Mouse (Mus musculus) lung, embryonic 16.5 days (tissue): ENCODE data around the gene Top3b. TPM values are rescaled to one million over a fixed set of nuclear protein-coding genes. Genes with fewer than 3 reads are reported as not detected.

Source experiments
- ATAC-seq: fragments of 200-750 bp; cut with Nextera tagmentation; 2 replicates; pipeline ENCODE4 v1.8.0; 2017; ENCODE audit warnings: low read depth, mild to moderate bottlenecking, moderate library complexity
- H3K27ac ChIP-seq: fragments of 300-500 bp; sonication (generic); 2 replicates; pipeline ENCODE4 v1.5.1; 2014; ENCODE audit warnings: mild to moderate bottlenecking, control low read depth, low read length
- H3K27me3 ChIP-seq: fragments of 300-500 bp; sonication (generic); 2 replicates; pipeline ENCODE4 v1.6.1; 2014; ENCODE audit warnings: low read depth, low read length, mixed read lengths; ENCODE audit not compliant: control insufficient read depth, insufficient read depth
- H3K36me3 ChIP-seq: fragments of 300-500 bp; sonication (generic); 2 replicates; pipeline ENCODE4 v1.6.1; 2014; ENCODE audit warnings: low read length; ENCODE audit not compliant: control insufficient read depth, insufficient read depth
- H3K4me1 ChIP-seq: fragments of 300-500 bp; sonication (generic); replicated peaks from 2 replicates; pipeline ENCODE4 v1.6.1; 2014; ENCODE audit warnings: low read length, mixed read lengths; ENCODE audit not compliant: control insufficient read depth, insufficient read depth
- H3K4me2 ChIP-seq: fragments of 300-500 bp; sonication (generic); 2 replicates; pipeline ENCODE4 v1.6.1; 2014; ENCODE audit warnings: low read depth, low read length, control low read depth
- H3K4me3 ChIP-seq: fragments of 300-500 bp; sonication (generic); 2 replicates; pipeline ENCODE4 v1.5.1; 2014; ENCODE audit warnings: mild to moderate bottlenecking, low read length, control low read depth
- H3K9ac ChIP-seq: fragments of 300-500 bp; sonication (generic); 2 replicates; pipeline ENCODE4 v1.6.1; 2014; ENCODE audit warnings: low read length, control low read depth
- H3K9me3 ChIP-seq: fragments of 300-500 bp; sonication (generic); 2 replicates; pipeline ENCODE4 v1.6.1; 2016; ENCODE audit warnings: low read length; ENCODE audit not compliant: control insufficient read depth
- WGBS: fragments of 180-500 bp; shearing (Covaris S2); extraction: QIAGEN DNeasy Blood & Tissue Kit; methylation state at CpG from one replicate; pipeline ENCODE4 v1.1.7; 2014; 5-methylcytosine and 5-hydroxymethylcytosine counted together
- polyA plus RNA-seq: library from polyadenylated mRNA; unstranded; fragments of >200 nt; fragmentation: Nextera tagmentation; extraction: Ambion mirVana; gene quantifications from 2 replicates; pipeline ENCODE4 v1.2.1, GENCODE M21; 2015

Gene Top3b
- polyA plus RNA-seq: 64.1 and 69.5 TPM in 2 replicates

- no peaks in the 10 kb centered on the region for H3K27me3 ChIP-seq
- peak within 1 kb of the TSS; percentile 85 for H3K4me3 ChIP-seq
- peaks cover 7% of the 10 kb centered on the region for H3K4me1 ChIP-seq
- peaks cover 2% of the 10 kb centered on the region for H3K36me3 ChIP-seq
- no peaks in the 10 kb centered on the region for H3K9me3 ChIP-seq
- peak within 1 kb of the TSS; percentile 98 for H3K27ac ChIP-seq
- ATAC-seq: peak; percentile 98
- H3K4me2 ChIP-seq: peak within 1 kb of the TSS; percentile 75
- peak within 1 kb of the TSS; percentile 93 for H3K9ac ChIP-seq
- under 1% methylated on average over 45 of the region's 49 CpGs for WGBS
Observed at GRCm38 (mm10) chr16:16870617-16871331, at the start of gene Top3b, which contains the start of gene Vpreb1. Gene Top3b (plus strand): TSS chr16:16870736. Gene Vpreb1 (minus strand): TSS chr16:16870843.

- H3K4me3 ChIP-seq: no peak overlapping the region
- H3K4me2 ChIP-seq: no peak overlapping the region
- no peak overlapping the region for H3K9ac ChIP-seq
- no peak for ATAC-seq
- WGBS: 56% methylated on average over 5 of the region's 5 CpGs
- H3K9me3 ChIP-seq: no peaks in the 10 kb centered on the region
- no peak overlapping the region for H3K27ac ChIP-seq
- no peaks in the 10 kb centered on the region for H3K4me1 ChIP-seq
- no peaks in the 10 kb centered on the region for H3K27me3 ChIP-seq
- no peaks in the 10 kb centered on the region for H3K36me3 ChIP-seq
Observed at GRCm38 (mm10) chr16:16825476-16825875, 45.1 kb upstream of the Top3b start.

GRCm38 (mm10) chr16:16826223-16826622 is 44.3 kb upstream of the Top3b start:
- WGBS: 97% methylated on average over 2 of the region's 2 CpGs
- H3K4me2 ChIP-seq: no peak overlapping the region
- H3K27ac ChIP-seq: no peak overlapping the region
- H3K36me3 ChIP-seq: no peaks in the 10 kb centered on the region
- H3K9me3 ChIP-seq: no peaks in the 10 kb centered on the region
- H3K9ac ChIP-seq: no peak overlapping the region
- no peak for ATAC-seq
- no peaks in the 10 kb centered on the region for H3K4me1 ChIP-seq
- no peak overlapping the region for H3K4me3 ChIP-seq
- no peaks in the 10 kb centered on the region for H3K27me3 ChIP-seq

GRCm38 (mm10) chr16:16828757-16829615 is 41.5 kb upstream of the Top3b start, which contains the start of gene Spag6l:
Gene Spag6l (minus strand): TSS chr16:16829456.
- Histone ChIP-seq H3K9ac (peak within 1 kb of the TSS; percentile 44; the same call in 1 of the 2 replicates), H3K27me3 (no peaks in the 10 kb centered on the region), H3K27ac (no peak within 1 kb of the TSS), H3K9me3 (no peaks in the 10 kb centered on the region), H3K4me3 (peak within 1 kb of the TSS; percentile 45), H3K4me2 (peak within 1 kb of the TSS; percentile 72), H3K36me3 (no peaks in the 10 kb centered on the region), H3K4me1 (no peaks in the 10 kb centered on the region)
- 7% methylated on average over 33 of the region's 33 CpGs for WGBS
- ATAC-seq: peak; percentile 80

- ATAC-seq: no peak
- H3K4me2 ChIP-seq: no peak overlapping the region
Observed at GRCm38 (mm10) chr16:16829671-16830070, 40.9 kb upstream of the Top3b start.

GRCm38 (mm10) chr16:16849196-16849595 is 21.3 kb upstream of the Top3b start:
- no peak overlapping the region for H3K27ac ChIP-seq
- H3K9ac ChIP-seq: no peak overlapping the region
- H3K4me2 ChIP-seq: no peak overlapping the region
- no peak overlapping the region for H3K4me3 ChIP-seq
- no peaks in the 10 kb centered on the region for H3K4me1 ChIP-seq
- no peaks in the 10 kb centered on the region for H3K27me3 ChIP-seq
- ATAC-seq: no peak
- H3K36me3 ChIP-seq: no peaks in the 10 kb centered on the region
- no peaks in the 10 kb centered on the region for H3K9me3 ChIP-seq

More at GRCm38 (mm10) chr16:16829671-16830070, 40.9 kb upstream of the Top3b start:
- Histone ChIP-seq H3K4me3 (no peak overlapping the region), H3K9me3 (no peaks in the 10 kb centered on the region), H3K27me3 (no peaks in the 10 kb centered on the region), H3K36me3 (no peaks in the 10 kb centered on the region), H3K4me1 (no peaks in the 10 kb centered on the region), H3K9ac (no peak overlapping the region), H3K27ac (no peak overlapping the region)
- WGBS: 85% methylated on average over 3 of the region's 3 CpGs

GRCm38 (mm10) chr16:16852411-16852810 is 18.1 kb upstream of the Top3b start:
- no peak overlapping the region for H3K4me3 ChIP-seq
- 83% methylated on average over 3 of the region's 3 CpGs for WGBS
- no peak for ATAC-seq

GRCm38 (mm10) chr16:16854836-16855235 is 15.7 kb upstream of the Top3b start:
- no peaks in the 10 kb centered on the region for H3K27me3 ChIP-seq
- 0 out of 2 replicates have a peak, but pooled peaks have one; percentile 12 for ATAC-seq
- 23% methylated on average over 6 of the region's 6 CpGs for WGBS
- no peaks in the 10 kb centered on the region for H3K9me3 ChIP-seq
- no peaks in the 10 kb centered on the region for H3K36me3 ChIP-seq
- H3K9ac ChIP-seq: no peak overlapping the region
- H3K4me1 ChIP-seq: no peaks in the 10 kb centered on the region
- H3K27ac ChIP-seq: no peak overlapping the region
- H3K4me2 ChIP-seq: no peak overlapping the region
- H3K4me3 ChIP-seq: no peak overlapping the region

More at GRCm38 (mm10) chr16:16852411-16852810, 18.1 kb upstream of the Top3b start:
- no peak overlapping the region for H3K27ac ChIP-seq
- H3K27me3 ChIP-seq: no peaks in the 10 kb centered on the region
- H3K9ac ChIP-seq: no peak overlapping the region
- no peaks in the 10 kb centered on the region for H3K4me1 ChIP-seq
- H3K9me3 ChIP-seq: no peaks in the 10 kb centered on the region
- no peak overlapping the region for H3K4me2 ChIP-seq
- H3K36me3 ChIP-seq: no peaks in the 10 kb centered on the region

GRCm38 (mm10) chr16:16855541-16855940 is 15.0 kb upstream of the Top3b start:
- no peak overlapping the region for H3K4me3 ChIP-seq
- no peaks in the 10 kb centered on the region for H3K9me3 ChIP-seq
- H3K36me3 ChIP-seq: no peaks in the 10 kb centered on the region
- 85% methylated on average over 1 of the region's 1 CpGs for WGBS
- H3K27me3 ChIP-seq: no peaks in the 10 kb centered on the region
- no peaks in the 10 kb centered on the region for H3K4me1 ChIP-seq
- no peak overlapping the region for H3K9ac ChIP-seq
- no peak overlapping the region for H3K4me2 ChIP-seq
- H3K27ac ChIP-seq: no peak overlapping the region
- ATAC-seq: no peak
